Mouse (Mus musculus): ENCODE data around the gene Camsap2. TPM values are rescaled to one million over a fixed set of nuclear protein-coding genes. Genes with fewer than 3 reads are reported as not detected.

Camsap2 gene
- total RNA-seq (2014; fragmentation: Nextera tagmentation): 3.3 and 4.6 TPM in 2 replicates
- 6.1 and 9.6 TPM in 2 replicates for total RNA-seq (2017)

- ATAC-seq (replicated peaks; ENCODE audit: poor library complexity, severe bottlenecking): peak; percentile 84
Observed at GRCm38 (mm10) chr1:136345454-136346372, at the start of gene Camsap2. Camsap2 (minus strand) TSS chr1:136346104.

- ATAC-seq (replicated peaks; ENCODE audit: poor library complexity, severe bottlenecking): no peak
Observed at GRCm38 (mm10) chr1:136395073-136395472, 49.2 kb upstream of the Camsap2 start.

DNA sequence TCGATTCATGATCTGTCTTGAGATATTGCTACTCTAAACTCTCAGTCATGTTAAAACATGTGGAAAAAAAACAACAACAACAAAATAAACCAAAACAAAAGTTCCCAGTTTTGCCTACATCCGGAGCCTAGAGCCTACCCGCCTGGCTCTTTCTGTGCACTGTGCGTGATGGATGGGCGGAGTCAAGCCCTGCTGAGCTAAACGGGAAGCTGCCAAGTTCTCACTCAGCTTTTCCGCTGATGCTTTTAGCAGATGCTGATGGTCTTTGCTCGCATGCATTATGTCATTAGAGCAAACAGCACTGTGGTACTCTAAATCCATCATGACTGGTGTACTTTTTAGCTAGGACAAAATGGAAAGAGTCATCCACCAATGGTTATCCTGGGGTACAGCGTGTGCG is 48.6 kb upstream of the Camsap2 start:
- ATAC-seq (replicated peaks; ENCODE audit: poor library complexity, severe bottlenecking): 0 out of 2 replicates have a peak, but pooled peaks have one; percentile 44

DNA sequence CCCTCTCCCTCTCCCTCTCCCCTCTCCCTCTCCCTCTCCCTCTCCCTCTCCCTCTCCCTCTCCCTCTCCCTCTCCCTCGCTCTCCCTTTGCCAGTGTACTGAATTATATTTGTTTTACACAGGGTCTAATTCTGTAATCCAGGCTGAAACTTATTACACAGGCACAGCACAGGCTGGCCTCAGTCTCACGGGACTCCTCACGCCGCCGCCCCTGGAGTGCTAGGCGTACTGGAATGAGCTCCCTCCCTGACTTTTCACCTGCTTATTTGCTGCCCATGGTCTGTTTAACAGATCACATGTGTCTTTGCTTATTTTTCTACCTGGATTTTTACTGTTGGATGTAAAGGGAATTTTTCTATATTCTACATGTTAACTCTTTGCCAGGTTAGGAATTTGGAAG is 41.0 kb upstream of the Camsap2 start:
- no peak for ATAC-seq (replicated peaks; ENCODE audit: poor library complexity, severe bottlenecking)

- ATAC-seq (replicated peaks; ENCODE audit: poor library complexity, severe bottlenecking): no peak
Observed at GRCm38 (mm10) chr1:136381583-136381982, 35.7 kb upstream of the Camsap2 start.

GRCm38 (mm10) chr1:136381169-136381568 is 35.3 kb upstream of the Camsap2 start:
- no peak for ATAC-seq (replicated peaks; ENCODE audit: poor library complexity, severe bottlenecking)

DNA sequence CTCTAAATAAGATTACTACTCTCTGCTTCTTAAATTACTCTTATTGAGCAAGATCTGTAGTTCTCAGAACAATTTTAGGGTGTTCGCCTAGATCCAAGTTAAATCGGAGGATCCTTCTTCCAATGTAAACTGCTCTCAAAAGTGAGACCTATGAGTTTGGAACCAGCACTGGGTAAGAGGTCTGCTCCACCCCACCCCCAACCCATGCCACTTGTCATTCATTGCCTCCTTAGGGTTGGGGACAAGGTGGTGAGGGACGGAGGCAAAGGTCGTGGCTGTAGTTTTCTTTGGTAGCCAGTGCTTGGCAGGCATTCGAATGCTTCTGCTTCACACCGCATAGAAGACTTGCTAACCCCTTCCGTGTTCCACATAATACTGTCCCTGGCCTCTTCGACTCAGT is 34.7 kb upstream of the Camsap2 start:
- no peak for ATAC-seq (replicated peaks; ENCODE audit: poor library complexity, severe bottlenecking)

DNA sequence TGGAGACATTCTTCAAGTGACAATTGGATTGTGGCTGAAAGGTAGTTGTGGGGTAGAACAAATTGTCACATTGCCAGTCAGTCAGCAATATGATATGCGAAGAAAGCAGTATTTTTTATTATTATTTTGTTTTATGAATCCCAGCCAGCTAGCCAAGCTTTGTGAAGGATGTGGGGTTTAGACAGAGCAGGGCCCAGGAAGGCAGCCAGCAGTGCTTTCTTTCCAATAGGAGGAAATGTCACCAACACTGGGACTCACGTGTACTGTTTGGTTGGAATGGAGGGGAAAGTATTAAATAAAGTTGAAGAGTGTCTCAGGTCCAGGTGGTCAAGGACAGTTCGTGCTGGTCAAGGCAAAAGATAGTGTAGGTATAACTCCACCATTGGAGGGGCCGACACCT is 34.3 kb upstream of the Camsap2 start:
- no peak for ATAC-seq (replicated peaks; ENCODE audit: poor library complexity, severe bottlenecking)

GRCm38 (mm10) chr1:136379261-136379660 is 33.4 kb upstream of the Camsap2 start:
- ATAC-seq (replicated peaks; ENCODE audit: poor library complexity, severe bottlenecking): no peak

- no peak for ATAC-seq (replicated peaks; ENCODE audit: poor library complexity, severe bottlenecking)
Observed at GRCm38 (mm10) chr1:136365986-136366385, 20.1 kb upstream of the Camsap2 start.

DNA sequence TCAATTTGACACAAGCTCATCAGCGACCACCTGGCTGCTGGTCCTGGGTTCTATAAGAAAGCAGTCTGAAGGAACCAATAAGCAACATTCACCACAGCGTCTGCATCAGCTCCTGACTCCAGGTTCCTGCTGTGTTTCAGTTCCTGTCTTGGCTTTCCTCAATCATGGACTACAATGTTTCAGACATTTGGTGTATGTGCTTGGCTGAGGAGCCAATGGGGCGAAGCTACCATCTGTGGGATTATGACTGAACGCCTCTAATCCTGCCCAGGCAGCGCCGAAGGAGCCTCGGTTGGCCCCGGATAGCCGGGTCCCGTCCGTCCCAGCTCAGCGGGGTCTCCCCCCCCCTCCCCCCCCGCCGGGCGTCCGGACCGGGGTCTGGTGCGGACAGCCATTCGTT is 18.8 kb upstream of the Camsap2 start:
- no peak for ATAC-seq (replicated peaks; ENCODE audit: poor library complexity, severe bottlenecking)

- no peak for ATAC-seq (replicated peaks; ENCODE audit: poor library complexity, severe bottlenecking)
Observed at GRCm38 (mm10) chr1:136363035-136363434, 17.1 kb upstream of the Camsap2 start.

GRCm38 (mm10) chr1:136362567-136362966 is 16.7 kb upstream of the Camsap2 start:
- ATAC-seq (replicated peaks; ENCODE audit: poor library complexity, severe bottlenecking): no peak

- no peak for ATAC-seq (replicated peaks; ENCODE audit: poor library complexity, severe bottlenecking)
Observed at GRCm38 (mm10) chr1:136361373-136361772, 15.5 kb upstream of the Camsap2 start.

DNA sequence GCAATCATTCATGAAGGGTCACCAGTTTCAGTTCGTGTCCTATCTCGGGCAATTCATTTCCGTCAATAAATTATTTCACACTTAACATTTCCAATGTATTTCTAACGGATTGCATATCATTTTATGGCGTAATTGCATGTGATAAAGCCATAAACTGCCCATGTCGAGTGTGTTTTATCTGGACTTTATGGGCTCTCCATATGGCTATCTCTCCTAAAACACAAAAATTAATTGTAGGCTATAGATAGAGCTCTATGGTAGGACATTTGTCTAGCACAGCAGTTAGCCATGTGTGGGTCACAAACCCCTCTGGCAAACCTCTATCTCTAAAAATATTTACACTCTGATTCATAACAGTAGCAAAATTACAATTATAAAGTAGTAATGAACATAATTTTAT is 15.0 kb upstream of the Camsap2 start:
- no peak for ATAC-seq (replicated peaks; ENCODE audit: poor library complexity, severe bottlenecking)

DNA sequence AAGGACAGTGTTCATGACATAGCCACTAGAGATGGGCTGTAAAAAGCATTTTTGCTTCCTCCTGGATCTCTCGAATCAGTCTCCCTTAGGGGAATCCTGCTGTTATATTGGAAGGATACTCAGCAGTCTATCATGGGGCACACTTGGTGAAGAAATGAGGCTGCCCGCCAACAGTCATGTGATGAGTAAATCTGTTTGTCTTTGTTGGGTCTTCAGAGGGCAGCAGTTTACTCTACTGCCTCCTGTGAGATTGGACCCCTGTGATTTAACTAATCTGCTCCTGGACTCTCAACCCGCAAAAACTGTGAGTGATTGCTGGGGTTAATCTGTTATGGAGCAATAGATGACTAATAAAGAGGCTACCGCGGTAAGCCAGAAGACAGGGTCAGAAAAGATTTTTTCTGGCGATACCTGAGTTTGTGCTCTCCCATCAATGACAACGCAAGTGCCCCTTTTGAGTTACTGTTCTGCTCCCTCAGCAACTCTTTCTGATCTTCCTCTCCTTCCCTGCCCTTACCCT is 13.0 kb upstream of the Camsap2 start:
- ATAC-seq (replicated peaks; ENCODE audit: poor library complexity, severe bottlenecking): no peak

DNA sequence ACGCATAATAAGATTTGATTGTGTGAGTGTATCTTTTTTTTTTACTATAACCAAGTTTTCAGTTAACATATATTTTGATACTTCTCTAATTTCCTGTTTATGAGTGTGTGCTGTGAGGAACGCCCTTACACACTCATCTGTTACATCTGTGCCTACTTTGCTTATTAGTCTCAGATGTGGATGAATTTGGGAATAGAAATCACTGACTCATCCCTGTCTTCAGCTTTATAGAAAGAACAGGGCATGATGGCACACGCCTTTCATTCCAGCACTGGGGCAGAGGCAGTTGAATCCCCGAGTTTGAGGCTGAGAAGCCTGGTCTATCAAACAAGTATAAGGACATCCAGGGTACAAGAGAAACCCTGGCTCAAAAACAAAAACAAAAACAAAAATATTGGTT is 9.7 kb upstream of the Camsap2 start:
- no peak for ATAC-seq (replicated peaks; ENCODE audit: poor library complexity, severe bottlenecking)

DNA sequence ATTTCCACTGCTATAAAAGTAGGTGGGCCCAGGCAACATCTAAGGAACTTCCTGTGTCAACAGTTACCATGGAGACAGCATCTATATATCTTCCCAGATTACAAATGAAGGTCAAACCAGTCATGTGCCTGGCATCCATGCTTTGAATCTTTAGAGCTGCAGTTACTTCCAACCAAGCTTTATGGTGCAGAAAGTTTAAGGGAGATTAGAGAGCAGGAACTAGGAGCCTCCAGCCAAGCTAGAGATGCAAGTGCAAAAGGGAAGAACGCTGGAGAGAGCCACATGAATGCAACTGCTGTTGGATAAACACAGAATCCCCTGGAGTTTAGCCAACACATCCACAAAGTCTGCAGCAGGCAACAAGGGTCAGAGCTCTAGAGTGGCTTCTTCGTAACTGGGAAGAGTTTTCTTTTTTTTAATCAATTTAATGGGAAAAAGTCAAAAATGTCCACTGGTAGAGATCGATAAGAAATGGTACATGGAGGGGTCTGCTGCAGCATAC is 4.8 kb upstream of the Camsap2 start:
- ATAC-seq (replicated peaks; ENCODE audit: poor library complexity, severe bottlenecking): no peak

- no peak for ATAC-seq (replicated peaks; ENCODE audit: poor library complexity, severe bottlenecking)
Observed at GRCm38 (mm10) chr1:136348137-136348536, 2.2 kb upstream of the Camsap2 start.

- ATAC-seq (replicated peaks; ENCODE audit: poor library complexity, severe bottlenecking): no peak
Observed at GRCm38 (mm10) chr1:136347140-136347539, 1.2 kb upstream of the Camsap2 start.

- peak; percentile 54 for ATAC-seq (replicated peaks; ENCODE audit: poor library complexity, severe bottlenecking)
Observed at GRCm38 (mm10) chr1:136346373-136347035, 600 bp upstream of the Camsap2 start.

Measured in granulocyte monocyte progenitor cell, adult 5-6 weeks (primary cell).